Mouse (Mus musculus): Measurements from ENCODE around the gene Tcaf2.

DNA sequence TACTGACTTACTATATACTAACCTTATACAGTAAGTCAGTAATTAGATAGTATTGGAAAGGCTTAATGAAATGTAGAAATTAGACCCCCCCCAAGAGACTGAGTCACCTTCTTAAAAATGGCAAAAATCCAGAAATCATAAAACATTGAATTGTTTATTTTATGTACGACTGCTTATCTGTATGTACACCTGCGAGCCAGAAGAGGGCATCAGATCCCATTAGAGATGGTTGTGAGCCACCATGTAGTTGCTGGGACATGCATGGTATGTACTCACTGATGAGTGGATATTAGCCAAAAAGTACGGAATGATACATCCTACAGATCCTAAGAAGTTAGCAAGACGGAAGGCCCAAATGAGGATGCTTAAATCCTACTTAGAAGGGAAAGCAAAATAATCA, 13.7 kb downstream of the Tcaf2 start:
- TF ChIP-seq MXI1 (IDR thresholded peaks at IDR 0.05; ENCODE audit: low read depth, low read length) (no peak), GATA1 (IDR thresholded peaks at IDR 0.05; ENCODE audit: low read depth, low read length) (no peak), CTCF (IDR thresholded peaks at IDR 0.05 in 2 of 3, conservative IDR thresholded peaks at IDR 0.05 in 1 of 3; ENCODE audit: control insufficient read depth in 1 of 3, insufficient read depth in 1 of 3, low read depth in 2 of 3, low read length in 3 of 3, poor library complexity in 1 of 3, severe bottlenecking in 1 of 3) (no peak), CHD1 (IDR thresholded peaks at IDR 0.05; ENCODE audit: low read depth, low read length) (no peak), POLR2AphosphoS2 (IDR thresholded peaks at IDR 0.05; ENCODE audit: low read length) (no peak), MYB (IDR thresholded peaks at IDR 0.05; ENCODE audit: low read depth, low read length) (no peak), POLR2A (IDR thresholded peaks at IDR 0.05; ENCODE audit: control insufficient read depth in 1 of 2, insufficient read depth in 1 of 2, low read depth in 1 of 2, low read length in 2 of 2, poor library complexity in 1 of 2) (no peak), E2F4 (IDR thresholded peaks at IDR 0.05; ENCODE audit: borderline replicate concordance, low read depth, low read length) (no peak), TBP (IDR thresholded peaks at IDR 0.05; ENCODE audit: low read depth, low read length) (no peak), ZC3H11A (IDR thresholded peaks at IDR 0.05; ENCODE audit: low read depth, low read length) (no peak), ZMIZ1 (IDR thresholded peaks at IDR 0.05; ENCODE audit: low read depth, low read length) (no peak), GABPA (IDR thresholded peaks at IDR 0.05; ENCODE audit: low read depth, low read length) (no peak), EP300 (IDR thresholded peaks at IDR 0.05; ENCODE audit: low read depth in 1 of 2, low read length in 2 of 2) (no peak)
